Mouse (Mus musculus): ENCODE measurements around the gene Basp1. TPM values are rescaled to one million over a fixed set of nuclear protein-coding genes. Genes with fewer than 3 reads are reported as not detected.

Basp1 gene
- polyA plus RNA-seq, 1 experiment = 6.5 TPM

- 71% methylated on average over 6 of the region's 6 CpGs for WGBS
- no peak overlapping the region for H3K4me3 ChIP-seq (replicated peaks; ENCODE audit: control insufficient read depth, low read depth, low read length)
- H3K27ac ChIP-seq (ENCODE audit: control insufficient read depth, insufficient read depth, low read depth, low read length, poor library complexity) = no peak overlapping the region
- TF ChIP-seq POLR2A (IDR thresholded peaks at IDR 0.05; ENCODE audit: borderline replicate concordance, control insufficient read depth, low read depth, low read length) = no peak
- no peak for TF ChIP-seq CTCF (IDR thresholded peaks at IDR 0.05; ENCODE audit: control insufficient read depth, insufficient read depth, low read length)
- H3K4me1 ChIP-seq (ENCODE audit: control insufficient read depth, insufficient read depth, low read length) = no peaks in the 10 kb centered on the region
These were observed 33.6 kb upstream of the Basp1 start for GRCm38 (mm10) chr15:25447136-25447535.

- no peak for TF ChIP-seq CTCF (IDR thresholded peaks at IDR 0.05; ENCODE audit: control insufficient read depth, insufficient read depth, low read length)
- no peak for TF ChIP-seq POLR2A (IDR thresholded peaks at IDR 0.05; ENCODE audit: borderline replicate concordance, control insufficient read depth, low read depth, low read length)
- Histone ChIP-seq H3K4me1 (ENCODE audit: control insufficient read depth, insufficient read depth, low read length) (no peaks in the 10 kb centered on the region), H3K4me3 (replicated peaks; ENCODE audit: control insufficient read depth, low read depth, low read length) (no peak overlapping the region), H3K27ac (ENCODE audit: control insufficient read depth, insufficient read depth, low read depth, low read length, poor library complexity) (no peak overlapping the region)
- 73% methylated on average over 8 of the region's 8 CpGs for WGBS
These were observed 32.6 kb upstream of the Basp1 start for GRCm38 (mm10) chr15:25446155-25446487.

- TF ChIP-seq POLR2A (IDR thresholded peaks at IDR 0.05; ENCODE audit: borderline replicate concordance, control insufficient read depth, low read depth, low read length) (no peak), CTCF (IDR thresholded peaks at IDR 0.05; ENCODE audit: control insufficient read depth, insufficient read depth, low read length) (no peak)
- Histone ChIP-seq H3K27ac (ENCODE audit: control insufficient read depth, insufficient read depth, low read depth, low read length, poor library complexity) (no peak overlapping the region), H3K4me1 (ENCODE audit: control insufficient read depth, insufficient read depth, low read length) (no peaks in the 10 kb centered on the region), H3K4me3 (replicated peaks; ENCODE audit: control insufficient read depth, low read depth, low read length) (no peak overlapping the region)
- 49% methylated on average over 17 of the region's 17 CpGs for WGBS
These were observed 32.0 kb upstream of the Basp1 start for GRCm38 (mm10) chr15:25445361-25446154.

GRCm38 (mm10) chr15:25444208-25444607 is 30.6 kb upstream of the Basp1 start:
- Histone ChIP-seq H3K27ac (ENCODE audit: control insufficient read depth, insufficient read depth, low read depth, low read length, poor library complexity) (no peak overlapping the region), H3K4me1 (ENCODE audit: control insufficient read depth, insufficient read depth, low read length) (no peaks in the 10 kb centered on the region; the same call in 1 of the 2 replicates), H3K4me3 (replicated peaks; ENCODE audit: control insufficient read depth, low read depth, low read length) (no peak overlapping the region)
- TF ChIP-seq CTCF (IDR thresholded peaks at IDR 0.05; ENCODE audit: control insufficient read depth, insufficient read depth, low read length) (no peak), POLR2A (IDR thresholded peaks at IDR 0.05; ENCODE audit: borderline replicate concordance, control insufficient read depth, low read depth, low read length) (no peak)
- WGBS = 87% methylated on average over 10 of the region's 10 CpGs

- 72% methylated on average over 8 of the region's 8 CpGs for WGBS
- H3K27ac ChIP-seq (ENCODE audit: control insufficient read depth, insufficient read depth, low read depth, low read length, poor library complexity) = no peak overlapping the region
- TF ChIP-seq CTCF (IDR thresholded peaks at IDR 0.05; ENCODE audit: control insufficient read depth, insufficient read depth, low read length) (no peak), POLR2A (IDR thresholded peaks at IDR 0.05; ENCODE audit: borderline replicate concordance, control insufficient read depth, low read depth, low read length) (no peak)
- H3K4me3 ChIP-seq (replicated peaks; ENCODE audit: control insufficient read depth, low read depth, low read length) = no peak overlapping the region
- H3K4me1 ChIP-seq (ENCODE audit: control insufficient read depth, insufficient read depth, low read length) = no peaks in the 10 kb centered on the region; the same call in 1 of the 2 replicates
These were observed 29.7 kb upstream of the Basp1 start for GRCm38 (mm10) chr15:25443140-25443790.

GRCm38 (mm10) chr15:25441868-25442185 is 28.3 kb upstream of the Basp1 start:
- no peaks in the 10 kb centered on the region; the same call in 1 of the 2 replicates for H3K4me1 ChIP-seq (ENCODE audit: control insufficient read depth, insufficient read depth, low read length)
- no peak for TF ChIP-seq CTCF (IDR thresholded peaks at IDR 0.05; ENCODE audit: control insufficient read depth, insufficient read depth, low read length)
- TF ChIP-seq POLR2A (IDR thresholded peaks at IDR 0.05; ENCODE audit: borderline replicate concordance, control insufficient read depth, low read depth, low read length) = no peak
- WGBS = 80% methylated on average over 9 of the region's 9 CpGs
- no peak overlapping the region for H3K27ac ChIP-seq (ENCODE audit: control insufficient read depth, insufficient read depth, low read depth, low read length, poor library complexity)
- H3K4me3 ChIP-seq (replicated peaks; ENCODE audit: control insufficient read depth, low read depth, low read length) = no peak overlapping the region

- H3K4me1 ChIP-seq (ENCODE audit: control insufficient read depth, insufficient read depth, low read length) = no peaks in the 10 kb centered on the region; the same call in 1 of the 2 replicates
- no peak overlapping the region for H3K4me3 ChIP-seq (replicated peaks; ENCODE audit: control insufficient read depth, low read depth, low read length)
- H3K27ac ChIP-seq (ENCODE audit: control insufficient read depth, insufficient read depth, low read depth, low read length, poor library complexity) = no peak overlapping the region
- TF ChIP-seq POLR2A (IDR thresholded peaks at IDR 0.05; ENCODE audit: borderline replicate concordance, control insufficient read depth, low read depth, low read length) (no peak), CTCF (IDR thresholded peaks at IDR 0.05; ENCODE audit: control insufficient read depth, insufficient read depth, low read length) (no peak)
- WGBS = 11% methylated on average over 24 of the region's 24 CpGs
These were observed 27.7 kb upstream of the Basp1 start for GRCm38 (mm10) chr15:25440991-25441867.

GRCm38 (mm10) chr15:25440317-25440716 is 26.8 kb upstream of the Basp1 start:
- Histone ChIP-seq H3K4me1 (ENCODE audit: control insufficient read depth, insufficient read depth, low read length) (no peaks in the 10 kb centered on the region; the same call in 1 of the 2 replicates), H3K4me3 (replicated peaks; ENCODE audit: control insufficient read depth, low read depth, low read length) (no peak overlapping the region), H3K27ac (ENCODE audit: control insufficient read depth, insufficient read depth, low read depth, low read length, poor library complexity) (no peak overlapping the region)
- TF ChIP-seq POLR2A (IDR thresholded peaks at IDR 0.05; ENCODE audit: borderline replicate concordance, control insufficient read depth, low read depth, low read length) (no peak), CTCF (IDR thresholded peaks at IDR 0.05; ENCODE audit: control insufficient read depth, insufficient read depth, low read length) (no peak)
- WGBS = 82% methylated on average over 8 of the region's 8 CpGs
